Mouse (Mus musculus) C2C12 (cell line): ENCODE results near the gene Clca2.

Source experiments
- CEBPB ChIP-seq: IDR thresholded peaks from one replicate; pipeline ENCODE4 v1.6.1; 2011; ENCODE audit warnings: low read depth, mild to moderate bottlenecking, control low read depth, moderate library complexity
- CTCF ChIP-seq: IDR thresholded peaks from one replicate; pipeline ENCODE4 v1.5.1; 2011; ENCODE audit not compliant: control insufficient read depth, insufficient read depth, insufficient read length
- FOSL1 ChIP-seq: IDR thresholded peaks from one replicate; pipeline ENCODE4 v1.8.0; 2011; ENCODE audit warnings: mild to moderate bottlenecking, low read length; ENCODE audit not compliant: poor library complexity, insufficient read depth, severe bottlenecking
- MAX ChIP-seq: IDR thresholded peaks from one replicate; pipeline ENCODE4 v1.6.1; 2011; ENCODE audit warnings: mild to moderate bottlenecking, control low read depth
- MYOD1 ChIP-seq: IDR thresholded peaks from one replicate; pipeline ENCODE4 v1.6.1; 2011; ENCODE audit warnings: low read depth; ENCODE audit not compliant: control insufficient read depth, insufficient read length
- USF1 ChIP-seq: IDR thresholded peaks from one replicate; pipeline ENCODE4 v1.6.1; 2011; ENCODE audit warnings: low read depth, mild to moderate bottlenecking, control low read depth, moderate library complexity

DNA sequence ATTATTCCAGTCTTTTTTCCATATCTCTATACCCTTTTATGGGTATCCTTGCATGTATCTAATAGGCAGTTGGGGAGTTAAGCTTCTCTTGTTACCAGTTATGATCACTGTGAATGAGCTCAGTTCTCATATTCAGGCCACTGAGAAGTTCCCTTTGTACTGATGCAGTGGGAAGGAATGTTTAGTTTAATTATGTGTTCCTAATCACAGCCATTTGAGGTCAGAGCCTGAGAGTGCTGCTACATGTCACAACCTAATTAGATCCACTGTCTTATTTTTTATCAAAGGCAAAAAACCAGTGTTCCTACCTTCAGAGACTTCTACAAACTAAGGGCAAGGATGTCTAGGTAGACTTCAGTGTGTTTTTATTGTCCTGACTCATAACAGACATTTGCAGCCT is 30.1 kb upstream of the Clca2 start:
- no peak for TF ChIP-seq CTCF
- no peak for TF ChIP-seq MYOD1
- TF ChIP-seq CEBPB, result no peak
- no peak for TF ChIP-seq MAX
- TF ChIP-seq USF1, result no peak
- TF ChIP-seq FOSL1, result no peak
